Mouse (Mus musculus): ENCODE results near the gene Dnase1.
"Not testable (repeated sequence)": the region's sequence is repeated elsewhere in the genome, so short reads cannot be mapped to it uniquely, and the experiment has no call there.

Gene Dnase1

GRCm38 (mm10) chr16:4045524-4045923, 8.8 kb downstream of the Dnase1 start:
- DNase-seq (ENCODE audit: low spot score) = peak; percentile 14

GRCm38 (mm10) chr16:4052601-4053000, 15.9 kb downstream of the Dnase1 start:
- DNase-seq (ENCODE audit: low spot score) = no peak

- no peak for DNase-seq (ENCODE audit: low spot score)
These were observed 17.1 kb downstream of the Dnase1 start for GRCm38 (mm10) chr16:4053811-4054210.

GRCm38 (mm10) chr16:4064945-4065344, 28.2 kb downstream of the Dnase1 start:
- DNase-seq (ENCODE audit: low spot score) = no peak

- peak; percentile 59 for DNase-seq (ENCODE audit: low spot score)
These were observed 31.8 kb downstream of the Dnase1 start for GRCm38 (mm10) chr16:4068588-4068987.

- no peak for DNase-seq (ENCODE audit: low spot score)
These were observed 37.6 kb downstream of the Dnase1 start for GRCm38 (mm10) chr16:4074297-4074696.

GRCm38 (mm10) chr16:4074836-4075235, 38.1 kb downstream of the Dnase1 start:
- DNase-seq (ENCODE audit: low spot score) = no peak

GRCm38 (mm10) chr16:4077384-4078061, 40.8 kb downstream of the Dnase1 start, which contains the start of gene Trap1:
Trap1 (minus strand) TSS chr16:4077827.
- DNase-seq (ENCODE audit: low spot score) = peak; percentile 95

- DNase-seq (ENCODE audit: low spot score) = not testable (repeated sequence)
These were observed 41.6 kb downstream of the Dnase1 start for GRCm38 (mm10) chr16:4078302-4078701.

GRCm38 (mm10) chr16:4079656-4080055, 42.9 kb downstream of the Dnase1 start:
- DNase-seq (ENCODE audit: low spot score) = no peak

- not testable (repeated sequence) for DNase-seq (ENCODE audit: low spot score)
These were observed 43.7 kb downstream of the Dnase1 start for GRCm38 (mm10) chr16:4080419-4080818.

- DNase-seq (ENCODE audit: low spot score) = no peak
These were observed 48.3 kb downstream of the Dnase1 start for GRCm38 (mm10) chr16:4085051-4085450.

- DNase-seq (ENCODE audit: low spot score) = no peak
These were observed 49.2 kb downstream of the Dnase1 start for GRCm38 (mm10) chr16:4085851-4086387.

- DNase-seq (ENCODE audit: low spot score) = no peak
These were observed 50.6 kb downstream of the Dnase1 start for GRCm38 (mm10) chr16:4087214-4087913.
